17 mouse cellular contexts compared by ENCODE assay signal in genomic region chr10:59454631-59455030, GRCm38 (mm10). TPM values are rescaled to one million over a fixed set of nuclear protein-coding genes. Genes with fewer than 3 reads are reported as not detected.
"Had no signal": no experiment of that assay in that cellular context is flagged by ENCODE, and none has a peak within 500 bp of the region (broad histone marks: within the 10 kb centered on the region; RNA-seq: fewer than 3 reads in every experiment).

No protein-coding gene starts in this region.

- H3K4me2 ChIP-seq: intestine, embryonic 15.5 days; limb, embryonic 13.5 days; lung, embryonic 15.5 days; neural tube, embryonic 13.5 days; stomach, embryonic 15.5 days had no signal

- H3K27me3 ChIP-seq: intestine, embryonic 15.5 days; limb, embryonic 13.5 days; lung, embryonic 15.5 days; neural tube, embryonic 13.5 days; stomach, embryonic 15.5 days had no signal

- DNase-seq: kidney, adult 8-10 months; kidney, postnatal 36 days; left cerebral cortex, postnatal 4 days; midbrain, embryonic 14.5 days; right cerebral cortex, postnatal 14 days; thymus, postnatal 36 days had no signal

- ATAC-seq: intestine, embryonic 15.5 days had no signal

- H3K4me3 ChIP-seq: intestine, embryonic 15.5 days; limb, embryonic 13.5 days; lung, embryonic 15.5 days; neural tube, embryonic 13.5 days; stomach, embryonic 15.5 days had no signal

- H3K9ac ChIP-seq: intestine, embryonic 15.5 days; limb, embryonic 13.5 days; lung, embryonic 15.5 days; neural tube, embryonic 13.5 days; stomach, embryonic 15.5 days had no signal

- H3K27ac ChIP-seq: intestine, embryonic 15.5 days; limb, embryonic 13.5 days; lung, embryonic 15.5 days; neural tube, embryonic 13.5 days; stomach, embryonic 15.5 days had no signal

- H3K4me1 ChIP-seq: intestine, embryonic 15.5 days; neural tube, embryonic 13.5 days; stomach, embryonic 15.5 days had no signal

- H3K36me3 ChIP-seq: lung, embryonic 15.5 days had no signal

- H3K9me3 ChIP-seq: intestine, embryonic 15.5 days; limb, embryonic 13.5 days; lung, embryonic 15.5 days; neural tube, embryonic 13.5 days; stomach, embryonic 15.5 days had no signal

RNA-seq across cellular contexts. Expression of gene Pla2g12b, which starts 51.2 kb away (rescaled TPM):
- total RNA-seq: layer of hippocampus, adult 18-20 months; layer of hippocampus, postnatal 14 days; left cerebral cortex, adult 18-20 months; left cerebral cortex, postnatal 10 days; left cerebral cortex, postnatal 4 days had no signal
- polyA plus RNA-seq: limb, embryonic 13.5 days; midbrain, embryonic 14.5 days; neural tube, embryonic 13.5 days; spleen, adult 2 months; thymus, postnatal 0 days had no signal

RNA-seq across cellular contexts. Expression of gene Gm10273, which starts 59.2 kb away (rescaled TPM):
- polyA plus RNA-seq: neural tube, embryonic 13.5 days had no signal
